Mouse (Mus musculus): Measurements from ENCODE around the gene Mcub. TPM values are rescaled to one million over a fixed set of nuclear protein-coding genes. Genes with fewer than 3 reads are reported as not detected.

Mcub gene
- polyA plus RNA-seq, 2 experiments, result 3.8 to 7.2 TPM

DNA sequence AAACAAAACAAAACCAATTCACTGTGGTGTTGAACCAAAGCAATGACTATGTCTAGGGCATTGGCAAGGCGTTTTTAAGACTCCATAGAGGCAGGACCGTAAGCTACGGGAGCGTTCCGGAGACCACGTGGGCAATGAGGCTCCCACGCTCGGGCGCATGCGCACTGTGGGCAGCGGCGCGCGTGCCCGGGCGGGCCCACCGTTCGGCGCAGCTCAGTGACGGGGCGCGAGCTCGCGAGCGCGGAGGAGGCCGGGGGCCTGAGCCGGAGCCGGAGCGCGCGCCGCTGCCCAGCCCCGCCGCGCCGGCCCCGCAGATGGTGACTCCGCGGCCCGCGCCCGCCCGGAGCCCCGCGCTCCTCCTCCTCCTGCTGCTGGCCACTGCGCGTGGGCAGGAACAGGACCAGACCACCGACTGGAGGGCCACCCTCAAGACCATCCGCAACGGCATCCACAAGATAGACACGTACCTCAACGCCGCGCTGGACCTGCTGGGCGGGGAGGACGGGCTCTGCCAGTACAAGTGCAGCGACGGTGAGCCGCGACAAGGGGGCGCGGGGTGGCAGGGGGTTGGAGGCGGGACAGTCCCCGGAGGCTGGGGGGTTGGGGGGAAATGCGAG, 91.5 kb downstream of the Mcub start, which contains the start of gene Pla2g12a:
Gene Pla2g12a (plus strand): TSS at position 202 of the 617 bp plus-strand sequence.
- H3K27ac ChIP-seq (replicated peaks; ENCODE audit: low read depth, low read length), result peak within 1 kb of the TSS; percentile 55; the same call in 1 of the 2 replicates
- DNase-seq (ENCODE audit: low spot score) (peak; percentile 85), ATAC-seq (ENCODE audit: low FRiP score, low read depth) (peak; percentile 91)
- no peaks in the 10 kb centered on the region for H3K36me3 ChIP-seq (ENCODE audit: control insufficient read depth, insufficient read depth, low read length)
- TF ChIP-seq POLR2A (IDR thresholded peaks at IDR 0.05; ENCODE audit: borderline replicate concordance, extremely low read depth, insufficient read depth, insufficient read length), result no peak
- no peaks in the 10 kb centered on the region for H3K9me3 ChIP-seq (ENCODE audit: control insufficient read depth, low read length)
- peak within 1 kb of the TSS; percentile 70 for H3K9ac ChIP-seq (ENCODE audit: low read depth, low read length, severe bottlenecking)
- H3K27me3 ChIP-seq (ENCODE audit: control insufficient read depth, insufficient read depth, low read length), result no peaks in the 10 kb centered on the region
- peak within 1 kb of the TSS; percentile 92 for H3K4me2 ChIP-seq (replicated peaks; ENCODE audit: low read depth, low read length, severe bottlenecking)
- WGBS, result under 1% methylated on average over 66 of the region's 66 CpGs
- H3K4me1 ChIP-seq (ENCODE audit: control insufficient read depth, insufficient read depth, low read length), result no peaks in the 10 kb centered on the region; the same call in 1 of the 2 replicates
- peak within 1 kb of the TSS; percentile 60 for H3K4me3 ChIP-seq (replicated peaks; ENCODE audit: low read length)

DNA sequence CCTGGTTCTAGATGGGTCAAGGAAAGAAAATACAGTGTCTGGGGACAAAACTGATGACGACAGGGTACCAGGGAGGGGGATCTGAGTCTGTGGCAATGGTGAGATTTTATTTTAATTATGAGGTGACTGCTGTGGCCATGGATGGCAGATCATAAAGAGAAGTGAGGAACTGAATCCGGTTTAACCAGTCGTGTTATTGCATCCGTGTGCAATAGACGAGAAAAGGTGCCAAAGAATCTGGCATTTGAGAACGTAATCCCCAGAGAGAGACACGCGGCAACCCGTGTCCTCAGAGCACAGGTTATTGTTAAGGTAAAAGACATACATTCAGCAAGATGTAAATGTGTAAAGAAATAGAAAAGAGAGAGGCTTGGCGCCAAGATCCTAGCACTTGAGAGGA, 92.7 kb downstream of the Mcub start:
- no peaks in the 10 kb centered on the region for H3K36me3 ChIP-seq (ENCODE audit: control insufficient read depth, insufficient read depth, low read length)
- H3K4me1 ChIP-seq (ENCODE audit: control insufficient read depth, insufficient read depth, low read length), result no peaks in the 10 kb centered on the region; the same call in 1 of the 2 replicates
- no peaks in the 10 kb centered on the region for H3K27me3 ChIP-seq (ENCODE audit: control insufficient read depth, insufficient read depth, low read length)
- no peaks in the 10 kb centered on the region for H3K9me3 ChIP-seq (ENCODE audit: control insufficient read depth, low read length)
- ATAC-seq (ENCODE audit: low FRiP score, low read depth), result no peak
- WGBS, result 88% methylated on average over 10 of the region's 10 CpGs
- H3K9ac ChIP-seq (ENCODE audit: low read depth, low read length, severe bottlenecking), result no peak overlapping the region
- H3K4me3 ChIP-seq (replicated peaks; ENCODE audit: low read length), result no peak overlapping the region
- no peak for DNase-seq (ENCODE audit: low spot score)
- H3K27ac ChIP-seq (replicated peaks; ENCODE audit: low read depth, low read length), result no peak overlapping the region
- H3K4me2 ChIP-seq (replicated peaks; ENCODE audit: low read depth, low read length, severe bottlenecking), result no peak overlapping the region
- TF ChIP-seq POLR2A (IDR thresholded peaks at IDR 0.05; ENCODE audit: borderline replicate concordance, extremely low read depth, insufficient read depth, insufficient read length), result no peak

Other genes with a start within 250 kb of the Mcub start
- 3.7 and 5.0 TPM in 2 replicates for gene Egf, start 214.9 kb downstream of the Mcub start, polyA plus RNA-seq (2012; rRNA removed)
- 1.8 and 1.9 TPM in 2 replicates for gene Egf, start 214.9 kb downstream of the Mcub start, polyA plus RNA-seq (2014; fragmentation: Nextera tagmentation; extraction: Ambion mirVana)
- 0.04 TPM in 2 replicates for gene Lrit3, start 166.2 kb downstream of the Mcub start, polyA plus RNA-seq (2012; rRNA removed)
- gene Lrit3, start 166.2 kb downstream of the Mcub start, polyA plus RNA-seq (2014; fragmentation: Nextera tagmentation; extraction: Ambion mirVana), result not detected in 2 replicates
- 0.38 and 0.43 TPM in 2 replicates for gene Rrh, start 147.6 kb downstream of the Mcub start, polyA plus RNA-seq (2012; rRNA removed)
- gene Rrh, start 147.6 kb downstream of the Mcub start, polyA plus RNA-seq (2014; fragmentation: Nextera tagmentation; extraction: Ambion mirVana), result not detected in 2 replicates
- 69.2 and 119 TPM in 2 replicates for gene Gar1, start 138.8 kb downstream of the Mcub start, polyA plus RNA-seq (2012; rRNA removed)
- 39.2 and 41.3 TPM in 2 replicates for gene Gar1, start 138.8 kb downstream of the Mcub start, polyA plus RNA-seq (2014; fragmentation: Nextera tagmentation; extraction: Ambion mirVana)
- gene Cfi, start 134.3 kb downstream of the Mcub start, polyA plus RNA-seq (2012; rRNA removed), result 0.20 and 0.35 TPM in 2 replicates
- 0.23 TPM in 1 of 2 replicates, not detected in the other for gene Cfi, start 134.3 kb downstream of the Mcub start, polyA plus RNA-seq (2014; fragmentation: Nextera tagmentation; extraction: Ambion mirVana)
- 16.4 and 18.0 TPM in 2 replicates for gene Pla2g12a, start 91.6 kb downstream of the Mcub start, polyA plus RNA-seq (2012; rRNA removed)
- 26.2 and 27.5 TPM in 2 replicates for gene Pla2g12a, start 91.6 kb downstream of the Mcub start, polyA plus RNA-seq (2014; fragmentation: Nextera tagmentation; extraction: Ambion mirVana)
- 54.9 and 62.7 TPM in 2 replicates for gene Casp6, start 68.8 kb downstream of the Mcub start, polyA plus RNA-seq (2012; rRNA removed)
- 61.4 and 67.8 TPM in 2 replicates for gene Casp6, start 68.8 kb downstream of the Mcub start, polyA plus RNA-seq (2014; fragmentation: Nextera tagmentation; extraction: Ambion mirVana)
- 84.0 and 105 TPM in 2 replicates for gene Sec24b, start 91.3 kb upstream of the Mcub start, polyA plus RNA-seq (2012; rRNA removed)
- 41.5 TPM in 2 replicates for gene Sec24b, start 91.3 kb upstream of the Mcub start, polyA plus RNA-seq (2014; fragmentation: Nextera tagmentation; extraction: Ambion mirVana)
- 15.3 and 19.3 TPM in 2 replicates for gene Col25a1, start 161.3 kb upstream of the Mcub start, polyA plus RNA-seq (2012; rRNA removed)
- gene Col25a1, start 161.3 kb upstream of the Mcub start, polyA plus RNA-seq (2014; fragmentation: Nextera tagmentation; extraction: Ambion mirVana), result 13.8 and 14.2 TPM in 2 replicates